Mouse (Mus musculus): ENCODE results near the gene Podxl. TPM values are rescaled to one million over a fixed set of nuclear protein-coding genes. Genes with fewer than 3 reads are reported as not detected.

The Podxl gene
- polyA plus RNA-seq, 1 experiment from 2014 or later, result 9.2 TPM

GRCm38 (mm10) chr6:31496227-31496626 lies 67.6 kb downstream of the Podxl start:
- H3K27me3 ChIP-seq, result no peaks in the 10 kb centered on the region
- H3K9me3 ChIP-seq, result no peaks in the 10 kb centered on the region
- ATAC-seq (ENCODE audit: insufficient number of reproducible peaks, insufficient read depth, low FRiP score, low TSS enrichment), result no peak
- H3K9ac ChIP-seq, result no peak overlapping the region
- H3K4me1 ChIP-seq, result no peaks in the 10 kb centered on the region
- 93% methylated on average over 2 of the region's 2 CpGs for WGBS
- H3K27ac ChIP-seq, result no peak overlapping the region
- no peak overlapping the region for H3K4me3 ChIP-seq
- no peak overlapping the region for H3K4me2 ChIP-seq (replicated peaks)
- H3K36me3 ChIP-seq, result peaks cover 19% of the 10 kb centered on the region

DNA sequence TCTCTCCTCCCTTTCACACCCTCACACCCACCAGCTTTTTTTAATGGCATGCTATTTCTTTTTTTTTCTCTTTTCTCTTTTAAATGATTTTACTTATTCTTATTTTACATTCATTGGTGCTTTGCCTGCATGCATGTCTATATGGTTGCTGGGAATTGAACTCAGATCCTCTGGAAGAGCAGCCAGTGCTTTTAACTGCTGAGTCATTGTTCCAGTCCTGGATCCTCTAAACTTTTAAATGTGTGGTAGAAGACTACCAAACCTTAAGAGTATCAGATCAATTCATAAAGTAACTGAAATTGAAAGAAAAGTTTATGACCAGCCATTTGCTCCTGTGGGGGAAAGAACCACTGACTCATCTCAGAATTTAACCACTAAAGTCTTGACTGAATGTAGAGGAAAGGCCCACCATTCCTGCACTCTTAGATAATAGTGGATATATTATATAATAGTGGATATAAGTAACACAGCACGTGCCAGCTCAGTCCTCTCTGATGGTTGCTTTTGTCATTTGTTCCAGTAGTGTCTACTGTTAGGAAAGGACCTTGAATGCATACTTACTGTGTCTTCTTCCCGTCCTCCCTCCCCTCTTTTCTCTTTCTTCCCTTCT lies 68.6 kb downstream of the Podxl start:
- Histone ChIP-seq H3K36me3 (peaks cover 27% of the 10 kb centered on the region), H3K4me3 (no peak overlapping the region), H3K4me2 (replicated peaks) (no peak overlapping the region), H3K9me3 (no peaks in the 10 kb centered on the region), H3K27me3 (no peaks in the 10 kb centered on the region), H3K9ac (no peak overlapping the region), H3K27ac (no peak overlapping the region), H3K4me1 (no peaks in the 10 kb centered on the region)
- ATAC-seq (ENCODE audit: insufficient number of reproducible peaks, insufficient read depth, low FRiP score, low TSS enrichment), result no peak
- WGBS, result 83% methylated on average over 2 of the region's 2 CpGs

DNA sequence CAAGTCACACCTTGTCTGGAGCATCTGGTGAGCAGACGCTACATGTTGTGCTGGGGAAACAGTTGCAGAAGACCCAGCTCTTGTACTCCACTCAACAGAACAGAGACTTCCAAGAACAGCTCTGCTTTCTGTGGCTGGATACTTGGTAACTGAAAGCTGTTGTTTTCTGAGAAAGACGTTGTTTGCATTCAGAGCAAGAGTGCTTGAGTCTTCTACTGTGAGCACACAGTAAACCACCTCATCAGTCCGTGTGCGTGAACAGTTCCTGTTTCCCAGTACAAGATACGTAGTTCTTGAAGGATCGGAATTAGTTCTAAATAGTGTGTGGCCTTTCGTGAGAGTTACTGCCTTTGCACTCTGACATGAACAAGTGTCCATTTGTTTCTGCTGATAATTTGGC lies 73.8 kb downstream of the Podxl start:
- H3K4me2 ChIP-seq (replicated peaks), result no peak overlapping the region
- ATAC-seq (ENCODE audit: insufficient number of reproducible peaks, insufficient read depth, low FRiP score, low TSS enrichment), result no peak
- no peak overlapping the region for H3K27ac ChIP-seq
- H3K4me3 ChIP-seq, result no peak overlapping the region
- 95% methylated on average over 7 of the region's 7 CpGs for WGBS
- no peak overlapping the region for H3K9ac ChIP-seq
- H3K36me3 ChIP-seq, result peaks cover 27% of the 10 kb centered on the region; the same call in 1 of the 2 replicates
- H3K27me3 ChIP-seq, result no peaks in the 10 kb centered on the region
- no peaks in the 10 kb centered on the region for H3K4me1 ChIP-seq
- H3K9me3 ChIP-seq, result no peaks in the 10 kb centered on the region

DNA sequence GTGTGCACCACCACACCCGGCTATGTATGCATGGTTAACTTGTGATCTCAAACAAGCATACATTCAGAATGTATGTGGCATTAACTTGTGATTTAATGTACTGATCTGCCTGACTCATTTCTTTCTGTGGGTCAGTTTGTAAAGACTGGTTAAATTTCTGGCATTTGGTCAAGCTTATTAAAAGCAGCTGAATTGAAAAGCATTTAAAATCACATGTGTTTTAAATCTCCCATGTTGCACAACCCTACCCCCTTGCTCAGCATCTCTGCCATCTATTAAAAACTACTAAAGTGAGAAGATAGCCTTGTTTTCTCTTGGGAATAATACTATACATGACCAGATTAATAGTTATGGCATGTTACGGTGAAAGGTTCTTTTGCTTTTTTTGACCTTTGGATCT lies 77.2 kb downstream of the Podxl start:
- 79% methylated on average over 2 of the region's 2 CpGs for WGBS
- Histone ChIP-seq H3K27ac (no peak overlapping the region), H3K9ac (no peak overlapping the region), H3K4me2 (replicated peaks) (no peak overlapping the region), H3K9me3 (no peaks in the 10 kb centered on the region), H3K4me3 (no peak overlapping the region), H3K36me3 (peaks cover 24% of the 10 kb centered on the region; the same call in 1 of the 2 replicates), H3K4me1 (no peaks in the 10 kb centered on the region), H3K27me3 (no peaks in the 10 kb centered on the region)
- no peak for ATAC-seq (ENCODE audit: insufficient number of reproducible peaks, insufficient read depth, low FRiP score, low TSS enrichment)

DNA sequence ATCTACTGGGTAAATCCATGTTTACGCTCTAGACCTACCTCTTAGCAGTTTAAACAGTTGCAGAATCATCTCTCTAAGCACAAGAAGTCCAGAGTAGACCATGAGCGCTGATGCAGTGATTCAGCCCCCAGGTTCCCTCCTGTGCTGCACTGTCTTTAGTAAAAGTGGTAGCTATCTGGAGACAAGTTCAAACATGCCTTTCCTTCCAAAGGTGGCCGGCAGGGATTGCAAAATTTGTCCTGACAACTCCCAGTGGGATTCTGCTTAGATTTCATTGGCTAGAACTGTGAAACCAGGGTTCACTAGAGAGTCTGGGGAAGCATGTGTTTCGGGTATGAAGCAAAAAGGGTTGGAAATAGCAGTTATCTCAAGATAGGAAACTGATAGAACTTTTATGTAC lies 83.8 kb downstream of the Podxl start:
- Histone ChIP-seq H3K9ac (no peak overlapping the region), H3K27ac (no peak overlapping the region), H3K36me3 (peaks cover 13% of the 10 kb centered on the region; the same call in 1 of the 2 replicates), H3K4me2 (replicated peaks) (no peak overlapping the region), H3K4me3 (no peak overlapping the region), H3K27me3 (no peaks in the 10 kb centered on the region), H3K4me1 (no peaks in the 10 kb centered on the region), H3K9me3 (no peaks in the 10 kb centered on the region)
- ATAC-seq (ENCODE audit: insufficient number of reproducible peaks, insufficient read depth, low FRiP score, low TSS enrichment), result no peak
- 68% methylated on average over 4 of the region's 4 CpGs for WGBS

GRCm38 (mm10) chr6:31478221-31478620 lies 85.6 kb downstream of the Podxl start:
- no peaks in the 10 kb centered on the region for H3K9me3 ChIP-seq
- no peak overlapping the region for H3K27ac ChIP-seq
- no peak overlapping the region for H3K4me2 ChIP-seq (replicated peaks)
- no peak overlapping the region for H3K9ac ChIP-seq
- H3K36me3 ChIP-seq, result peaks cover 22% of the 10 kb centered on the region; the same call in 1 of the 2 replicates
- WGBS, result 74% methylated on average over 4 of the region's 4 CpGs
- no peak overlapping the region for H3K4me3 ChIP-seq
- no peaks in the 10 kb centered on the region for H3K27me3 ChIP-seq
- no peaks in the 10 kb centered on the region for H3K4me1 ChIP-seq
- no peak for ATAC-seq (ENCODE audit: insufficient number of reproducible peaks, insufficient read depth, low FRiP score, low TSS enrichment)

Other genes starting within 250 kb of the Podxl start
- gene Mkln1, start 165.2 kb downstream of the Podxl start, polyA plus RNA-seq (2016; fragmentation: Nextera tagmentation; extraction: Ambion mirVana), result 186 and 199 TPM in 2 replicates